Mouse (Mus musculus): ENCODE data around the gene Gm6588. TPM values are rescaled to one million over a fixed set of nuclear protein-coding genes. Genes with fewer than 3 reads are reported as not detected.
"Not testable (repeated sequence)": the region's sequence is repeated elsewhere in the genome, so short reads cannot be mapped to it uniquely, and the experiment has no call there.

Gm6588 gene
- total RNA-seq (2021), result not detected

GRCm38 (mm10) chr5:112448747-112449440 is at the start of gene Gm6588:
Gene Gm6588 (plus strand): TSS chr5:112449426.
- DNase-seq, result no peak
- intact Hi-C loops (cut with DNase I), result no loop called here

- intact Hi-C loops (cut with DNase I), result no loop called here
- no peak for DNase-seq
These were observed 46.8 kb upstream of the Gm6588 start for GRCm38 (mm10) chr5:112402437-112402836.

GRCm38 (mm10) chr5:112406017-112406416 is 43.2 kb upstream of the Gm6588 start:
- no peak for DNase-seq
- intact Hi-C loops (cut with DNase I), result no loop called here

- intact Hi-C loops (cut with DNase I), result no loop called here
- no peak for DNase-seq
These were observed 40.0 kb upstream of the Gm6588 start for GRCm38 (mm10) chr5:112409274-112409673.

GRCm38 (mm10) chr5:112411072-112411471 is 38.2 kb upstream of the Gm6588 start:
- DNase-seq, result no peak
- intact Hi-C loops (cut with DNase I), result no loop called here

GRCm38 (mm10) chr5:112411514-112412335 is 37.5 kb upstream of the Gm6588 start:
- intact Hi-C loops (cut with DNase I), result no loop called here

GRCm38 (mm10) chr5:112412781-112413180 is 36.4 kb upstream of the Gm6588 start:
- intact Hi-C loops (cut with DNase I); DNase-seq: not testable (repeated sequence)

More at GRCm38 (mm10) chr5:112411514-112412335, 37.5 kb upstream of the Gm6588 start:
- DNase-seq, result no peak

GRCm38 (mm10) chr5:112416673-112417072 is 32.6 kb upstream of the Gm6588 start:
- intact Hi-C loops (cut with DNase I), result no loop called here
- DNase-seq, result no peak

GRCm38 (mm10) chr5:112418023-112418422 is 31.2 kb upstream of the Gm6588 start:
- intact Hi-C loops (cut with DNase I), result no loop called here
- no peak for DNase-seq

- no peak for DNase-seq
- intact Hi-C loops (cut with DNase I), result no loop called here
These were observed 29.7 kb upstream of the Gm6588 start for GRCm38 (mm10) chr5:112419535-112419934.

GRCm38 (mm10) chr5:112426635-112427034 is 22.6 kb upstream of the Gm6588 start:
- DNase-seq, result no peak
- intact Hi-C loops (cut with DNase I), result loop anchor here (5.0 kb wide), 1 partner anchor 84 kb away; the partner anchor contains the start of genes Hps4 and Srrd

- intact Hi-C loops (cut with DNase I), result loop anchor here (5.0 kb wide), 1 partner anchor 85 kb away; the partner anchor contains the start of genes Hps4 and Srrd
These were observed 21.9 kb upstream of the Gm6588 start for GRCm38 (mm10) chr5:112427283-112427682.

GRCm38 (mm10) chr5:112428944-112429343 is 20.3 kb upstream of the Gm6588 start:
- DNase-seq, result peak; percentile 72 to 83
- intact Hi-C loops (cut with DNase I), result loop anchor here (1.0 to 5.0 kb wide), 3 partner anchors 87 to 214 kb away; partner anchors contain the start of genes Hps4 and Srrd

More at GRCm38 (mm10) chr5:112427283-112427682, 21.9 kb upstream of the Gm6588 start:
- peak; percentile 56 to 77 for DNase-seq

GRCm38 (mm10) chr5:112431120-112431775 is 18.0 kb upstream of the Gm6588 start:
- intact Hi-C loops (cut with DNase I), result loop anchor here (5.0 kb wide), 1 partner anchor 626 kb away; no protein-coding TSS in a partner anchor
- no peak for DNase-seq

- intact Hi-C loops (cut with DNase I), result loop anchor here (5.0 kb wide), 1 partner anchor 625 kb away; no protein-coding TSS in a partner anchor
- no peak for DNase-seq
These were observed 17.2 kb upstream of the Gm6588 start for GRCm38 (mm10) chr5:112432033-112432432.

GRCm38 (mm10) chr5:112433004-112433403 is 16.2 kb upstream of the Gm6588 start:
- peak; percentile 66 to 85 for DNase-seq
- intact Hi-C loops (cut with DNase I), result loop anchor here (1.0 to 5.0 kb wide), 2 partner anchors 431 to 624 kb away; no protein-coding TSS in a partner anchor

GRCm38 (mm10) chr5:112438535-112438934 is 10.7 kb upstream of the Gm6588 start:
- intact Hi-C loops (cut with DNase I), result no loop called here
- no peak for DNase-seq

GRCm38 (mm10) chr5:112453088-112453487 is 3.9 kb downstream of the Gm6588 start:
- intact Hi-C loops (cut with DNase I), result loop anchor here (5.0 kb wide), 1 partner anchor 624 kb away; no protein-coding TSS in a partner anchor
- no peak for DNase-seq

GRCm38 (mm10) chr5:112454966-112455555 is 5.8 kb downstream of the Gm6588 start:
- intact Hi-C loops (cut with DNase I), result loop anchor here (5.0 kb wide), 2 partner anchors 122 to 622 kb away; partner anchors contain the start of gene Sez6l

GRCm38 (mm10) chr5:112459903-112460302 is 10.7 kb downstream of the Gm6588 start:
- no peak for DNase-seq
- intact Hi-C loops (cut with DNase I), result loop anchor here (5.0 kb wide), 1 partner anchor 117 kb away; the partner anchor contains the start of gene Sez6l

More at GRCm38 (mm10) chr5:112454966-112455555, 5.8 kb downstream of the Gm6588 start:
- DNase-seq, result no peak

Data from heart, postnatal 10 days (tissue).